Mouse (Mus musculus): ENCODE measurements around the gene Prm1. TPM values are rescaled to one million over a fixed set of nuclear protein-coding genes. Genes with fewer than 3 reads are reported as not detected.
A peak's percentile ranks its signal among the peaks of the same experiment; 100 is the strongest.

Prm1 gene
- polyA plus RNA-seq, 1 experiment from 2014 or later, result 0.30 TPM

GRCm38 (mm10) chr16:10787548-10788058 lies 18.0 kb downstream of the Prm1 start:
- Histone ChIP-seq H3K36me3 (no peaks in the 10 kb centered on the region), H3K9ac (no peak overlapping the region), H3K9me3 (replicated peaks) (no peaks in the 10 kb centered on the region), H3K4me3 (no peak overlapping the region), H3K4me2 (peak overlapping the region; percentile 17; the same call in 1 of the 2 replicates), H3K27me3 (no peaks in the 10 kb centered on the region; the same call in 1 of the 2 replicates), H3K4me1 (replicated peaks) (peaks cover 46% of the 10 kb centered on the region), H3K27ac (peak overlapping the region; percentile 99)
- 66% methylated on average over 7 of the region's 7 CpGs for WGBS
- no peak for ATAC-seq (replicated peaks; ENCODE audit: insufficient number of reproducible peaks, insufficient read depth, low FRiP score, low read depth)

GRCm38 (mm10) chr16:10786782-10787547 lies 18.7 kb downstream of the Prm1 start:
- H3K4me2 ChIP-seq, result peak overlapping the region; percentile 97
- ATAC-seq (replicated peaks; ENCODE audit: insufficient number of reproducible peaks, insufficient read depth, low FRiP score, low read depth), result no peak

GRCm38 (mm10) chr16:10786288-10786687 lies 19.4 kb downstream of the Prm1 start:
- peak overlapping the region; percentile 99 for H3K27ac ChIP-seq
- H3K36me3 ChIP-seq, result no peaks in the 10 kb centered on the region
- peaks cover 59% of the 10 kb centered on the region for H3K4me1 ChIP-seq (replicated peaks)
- peak overlapping the region; percentile 97 for H3K4me2 ChIP-seq
- peak; percentile 16; the same call in 1 of the 2 replicates for ATAC-seq (replicated peaks; ENCODE audit: insufficient number of reproducible peaks, insufficient read depth, low FRiP score, low read depth)
- peak overlapping the region; percentile 85 for H3K4me3 ChIP-seq
- no peaks in the 10 kb centered on the region; the same call in 1 of the 2 replicates for H3K27me3 ChIP-seq
- no peaks in the 10 kb centered on the region for H3K9me3 ChIP-seq (replicated peaks)
- WGBS, result 3% methylated on average over 9 of the region's 9 CpGs
- peak overlapping the region; percentile 77 for H3K9ac ChIP-seq

More at GRCm38 (mm10) chr16:10786782-10787547, 18.7 kb downstream of the Prm1 start:
- Histone ChIP-seq H3K9ac (no peak overlapping the region), H3K27me3 (no peaks in the 10 kb centered on the region; the same call in 1 of the 2 replicates), H3K27ac (peak overlapping the region; percentile 99), H3K36me3 (no peaks in the 10 kb centered on the region), H3K4me1 (replicated peaks) (peaks cover 52% of the 10 kb centered on the region), H3K4me3 (no peak overlapping the region; the same call in 1 of the 2 replicates), H3K9me3 (replicated peaks) (no peaks in the 10 kb centered on the region)
- WGBS, result 40% methylated on average over 4 of the region's 4 CpGs

- H3K27ac ChIP-seq, result peak within 1 kb of the TSS; percentile 99
- H3K9me3 ChIP-seq (replicated peaks), result no peaks in the 10 kb centered on the region
- no peaks in the 10 kb centered on the region; the same call in 1 of the 2 replicates for H3K27me3 ChIP-seq
- under 1% methylated on average over 59 of the region's 59 CpGs for WGBS
- peak within 1 kb of the TSS; percentile 77 for H3K9ac ChIP-seq
- peak within 1 kb of the TSS; percentile 97 for H3K4me2 ChIP-seq
- ATAC-seq (replicated peaks; ENCODE audit: insufficient number of reproducible peaks, insufficient read depth, low FRiP score, low read depth), result peak; percentile 84
- H3K4me1 ChIP-seq (replicated peaks), result peaks cover 63% of the 10 kb centered on the region
- H3K36me3 ChIP-seq, result no peaks in the 10 kb centered on the region
- H3K4me3 ChIP-seq, result peak within 1 kb of the TSS; percentile 85
These were observed 20.0 kb downstream of the Prm1 start, which contains the start of gene Socs1 for GRCm38 (mm10) chr16:10785371-10786231. Socs1 (minus strand) TSS chr16:10785536.

GRCm38 (mm10) chr16:10784793-10785370 lies 20.8 kb downstream of the Prm1 start:
- no peaks in the 10 kb centered on the region for H3K9me3 ChIP-seq (replicated peaks)
- ATAC-seq (replicated peaks; ENCODE audit: insufficient number of reproducible peaks, insufficient read depth, low FRiP score, low read depth), result peak; percentile 72
- under 1% methylated on average over 55 of the region's 55 CpGs for WGBS
- no peaks in the 10 kb centered on the region for H3K36me3 ChIP-seq
- H3K4me1 ChIP-seq (replicated peaks), result peaks cover 69% of the 10 kb centered on the region
- H3K4me3 ChIP-seq, result peak overlapping the region; percentile 85
- no peaks in the 10 kb centered on the region; the same call in 1 of the 2 replicates for H3K27me3 ChIP-seq
- H3K27ac ChIP-seq, result peak overlapping the region; percentile 99
- H3K4me2 ChIP-seq, result peak overlapping the region; percentile 97
- H3K9ac ChIP-seq, result peak overlapping the region; percentile 77

- Histone ChIP-seq H3K9me3 (replicated peaks) (no peaks in the 10 kb centered on the region), H3K4me3 (peak overlapping the region; percentile 85), H3K27me3 (no peaks in the 10 kb centered on the region), H3K36me3 (no peaks in the 10 kb centered on the region), H3K4me1 (replicated peaks) (peaks cover 69% of the 10 kb centered on the region), H3K27ac (peak overlapping the region; percentile 99), H3K4me2 (peak overlapping the region; percentile 97), H3K9ac (peak overlapping the region; percentile 77)
- WGBS, result 2% methylated on average over 81 of the region's 81 CpGs
- peak; percentile 0; the same call in 1 of the 2 replicates for ATAC-seq (replicated peaks; ENCODE audit: insufficient number of reproducible peaks, insufficient read depth, low FRiP score, low read depth)
These were observed 21.5 kb downstream of the Prm1 start for GRCm38 (mm10) chr16:10783883-10784792.

- H3K4me3 ChIP-seq, result peak overlapping the region; percentile 85
- no peak overlapping the region for H3K9ac ChIP-seq
- no peaks in the 10 kb centered on the region for H3K27me3 ChIP-seq
- peaks cover 68% of the 10 kb centered on the region for H3K4me1 ChIP-seq (replicated peaks)
- H3K9me3 ChIP-seq (replicated peaks), result no peaks in the 10 kb centered on the region
- ATAC-seq (replicated peaks; ENCODE audit: insufficient number of reproducible peaks, insufficient read depth, low FRiP score, low read depth), result no peak
- WGBS, result 51% methylated on average over 8 of the region's 8 CpGs
- peak overlapping the region; percentile 97 for H3K4me2 ChIP-seq
- H3K27ac ChIP-seq, result peak overlapping the region; percentile 74; the same call in 1 of the 2 replicates
- H3K36me3 ChIP-seq, result no peaks in the 10 kb centered on the region
These were observed 22.2 kb downstream of the Prm1 start for GRCm38 (mm10) chr16:10783451-10783850.

- Histone ChIP-seq H3K9ac (no peak overlapping the region), H3K36me3 (no peaks in the 10 kb centered on the region), H3K9me3 (replicated peaks) (no peaks in the 10 kb centered on the region), H3K4me2 (peak overlapping the region; percentile 97), H3K4me3 (peak overlapping the region; percentile 85), H3K27me3 (no peaks in the 10 kb centered on the region), H3K27ac (peak overlapping the region; percentile 74), H3K4me1 (replicated peaks) (peaks cover 66% of the 10 kb centered on the region)
- WGBS, result 21% methylated on average over 1 of the region's 1 CpGs
- ATAC-seq (replicated peaks; ENCODE audit: insufficient number of reproducible peaks, insufficient read depth, low FRiP score, low read depth), result no peak
These were observed 22.5 kb downstream of the Prm1 start for GRCm38 (mm10) chr16:10783152-10783434.

GRCm38 (mm10) chr16:10782377-10783151 lies 23.1 kb downstream of the Prm1 start:
- no peaks in the 10 kb centered on the region for H3K9me3 ChIP-seq (replicated peaks)
- no peaks in the 10 kb centered on the region for H3K27me3 ChIP-seq
- H3K4me3 ChIP-seq, result peak overlapping the region; percentile 85
- whole genome bisulfite sequencing, result 43% methylated on average over 6 of the region's 6 CpGs
- H3K4me1 ChIP-seq (replicated peaks), result peaks cover 68% of the 10 kb centered on the region
- H3K36me3 ChIP-seq, result no peaks in the 10 kb centered on the region
- peak overlapping the region; percentile 74 for H3K27ac ChIP-seq
- H3K4me2 ChIP-seq, result peak overlapping the region; percentile 97
- no peak for ATAC-seq (replicated peaks; ENCODE audit: insufficient number of reproducible peaks, insufficient read depth, low FRiP score, low read depth)
- peak overlapping the region; percentile 37 for H3K9ac ChIP-seq

Measured in heart, embryonic 15.5 days (tissue).